Mouse (Mus musculus): ENCODE measurements around the gene Trappc2l. TPM values are rescaled to one million over a fixed set of nuclear protein-coding genes. Genes with fewer than 3 reads are reported as not detected.

Trappc2l gene
- polyA plus RNA-seq, 1 experiment from 2014 or later = 144 TPM

- Histone ChIP-seq H3K4me2 (replicated peaks; ENCODE audit: low read depth) (no peak overlapping the region), H3K4me1 (replicated peaks; ENCODE audit: control insufficient read depth, insufficient read depth, low read length) (peaks cover 12% of the 10 kb centered on the region; the same call in 1 of the 2 replicates), H3K4me3 (ENCODE audit: low read depth, low read length) (no peak overlapping the region), H3K27me3 (replicated peaks; ENCODE audit: control insufficient read depth, insufficient read depth, low read length) (no peaks in the 10 kb centered on the region), H3K9me3 (ENCODE audit: control insufficient read depth) (no peaks in the 10 kb centered on the region), H3K36me3 (ENCODE audit: control insufficient read depth, insufficient read depth) (peaks cover 3% of the 10 kb centered on the region; the same call in 1 of the 2 replicates), H3K27ac (ENCODE audit: low read depth, low read length) (no peak overlapping the region), H3K9ac (ENCODE audit: low read depth, low read length) (no peak overlapping the region)
- no peak for ATAC-seq
- WGBS = 47% methylated on average over 9 of the region's 9 CpGs
- no peak for TF ChIP-seq CTCF (IDR thresholded peaks at IDR 0.05; ENCODE audit: low read depth)
Observed at GRCm38 (mm10) chr8:122642071-122642470, 30.6 kb downstream of the Trappc2l start.

- Histone ChIP-seq H3K9ac (ENCODE audit: low read depth, low read length) (no peak overlapping the region), H3K4me1 (replicated peaks; ENCODE audit: control insufficient read depth, insufficient read depth, low read length) (0 out of 2 replicates have a peak, but pooled peaks cover 6% of the 10 kb centered on the region), H3K4me2 (replicated peaks; ENCODE audit: low read depth) (no peak overlapping the region), H3K4me3 (ENCODE audit: low read depth, low read length) (no peak overlapping the region), H3K27ac (ENCODE audit: low read depth, low read length) (no peak overlapping the region), H3K9me3 (ENCODE audit: control insufficient read depth) (no peaks in the 10 kb centered on the region), H3K27me3 (replicated peaks; ENCODE audit: control insufficient read depth, insufficient read depth, low read length) (no peaks in the 10 kb centered on the region), H3K36me3 (ENCODE audit: control insufficient read depth, insufficient read depth) (peaks cover 10% of the 10 kb centered on the region; the same call in 1 of the 2 replicates)
- ATAC-seq = no peak
- no peak for TF ChIP-seq CTCF (IDR thresholded peaks at IDR 0.05; ENCODE audit: low read depth)
- WGBS = 77% methylated on average over 6 of the region's 6 CpGs
Observed at GRCm38 (mm10) chr8:122644175-122644954, 32.9 kb downstream of the Trappc2l start.

GRCm38 (mm10) chr8:122646337-122646736 is 34.9 kb downstream of the Trappc2l start:
- no peak overlapping the region for H3K9ac ChIP-seq (ENCODE audit: low read depth, low read length)
- H3K27ac ChIP-seq (ENCODE audit: low read depth, low read length) = no peak overlapping the region
- H3K4me3 ChIP-seq (ENCODE audit: low read depth, low read length) = no peak overlapping the region
- WGBS = 92% methylated on average over 16 of the region's 16 CpGs
- H3K4me1 ChIP-seq (replicated peaks; ENCODE audit: control insufficient read depth, insufficient read depth, low read length) = no peaks in the 10 kb centered on the region
- H3K4me2 ChIP-seq (replicated peaks; ENCODE audit: low read depth) = no peak overlapping the region
- H3K27me3 ChIP-seq (replicated peaks; ENCODE audit: control insufficient read depth, insufficient read depth, low read length) = no peaks in the 10 kb centered on the region
- peaks cover 10% of the 10 kb centered on the region; the same call in 1 of the 2 replicates for H3K36me3 ChIP-seq (ENCODE audit: control insufficient read depth, insufficient read depth)
- no peak for ATAC-seq
- H3K9me3 ChIP-seq (ENCODE audit: control insufficient read depth) = no peaks in the 10 kb centered on the region
- no peak for TF ChIP-seq CTCF (IDR thresholded peaks at IDR 0.05; ENCODE audit: low read depth)

DNA sequence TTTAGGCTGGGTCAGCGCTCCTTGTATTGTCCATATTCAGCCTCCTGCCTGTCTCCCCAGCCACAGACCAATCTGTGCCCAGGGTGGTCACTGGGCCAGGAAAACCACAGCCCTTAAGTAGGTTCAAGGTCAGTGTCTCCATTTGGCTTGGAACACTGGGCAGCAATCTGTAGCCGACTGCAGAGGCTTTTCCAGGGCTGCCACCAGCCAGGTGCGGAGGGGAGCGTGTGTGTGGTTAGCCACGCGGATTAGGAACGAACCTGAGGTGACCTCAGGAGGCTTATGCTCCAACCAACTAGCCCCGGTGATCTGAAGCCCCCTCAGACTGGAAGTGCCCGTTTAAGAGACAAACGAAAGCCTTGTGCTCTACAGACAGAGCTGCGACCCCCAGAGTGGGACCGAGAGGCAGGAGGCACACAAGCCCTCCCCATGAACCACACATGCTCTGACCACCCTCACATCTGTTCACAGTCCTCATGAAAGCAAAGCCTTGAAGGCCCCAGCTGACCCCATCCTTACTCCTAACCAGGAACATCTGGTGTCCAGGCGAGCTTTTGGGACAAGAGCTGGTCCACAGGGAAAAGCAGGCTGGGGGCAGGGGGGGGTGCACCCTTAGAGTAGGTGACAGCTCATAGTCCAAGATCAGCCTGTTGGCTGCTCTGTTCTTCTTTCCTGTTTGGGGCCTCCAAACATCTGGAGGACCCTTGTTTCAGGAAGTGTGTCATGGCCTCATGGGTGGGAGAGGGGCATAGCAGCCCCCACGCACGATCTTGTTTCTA is 36.9 kb downstream of the Trappc2l start:
- Histone ChIP-seq H3K4me2 (replicated peaks; ENCODE audit: low read depth) (no peak overlapping the region), H3K9me3 (ENCODE audit: control insufficient read depth) (no peaks in the 10 kb centered on the region), H3K9ac (ENCODE audit: low read depth, low read length) (no peak overlapping the region), H3K27ac (ENCODE audit: low read depth, low read length) (no peak overlapping the region), H3K4me1 (replicated peaks; ENCODE audit: control insufficient read depth, insufficient read depth, low read length) (no peaks in the 10 kb centered on the region), H3K4me3 (ENCODE audit: low read depth, low read length) (no peak overlapping the region), H3K36me3 (ENCODE audit: control insufficient read depth, insufficient read depth) (peaks cover 10% of the 10 kb centered on the region; the same call in 1 of the 2 replicates), H3K27me3 (replicated peaks; ENCODE audit: control insufficient read depth, insufficient read depth, low read length) (no peaks in the 10 kb centered on the region)
- 66% methylated on average over 15 of the region's 15 CpGs for WGBS
- ATAC-seq = no peak
- no peak for TF ChIP-seq CTCF (IDR thresholded peaks at IDR 0.05; ENCODE audit: low read depth)

DNA sequence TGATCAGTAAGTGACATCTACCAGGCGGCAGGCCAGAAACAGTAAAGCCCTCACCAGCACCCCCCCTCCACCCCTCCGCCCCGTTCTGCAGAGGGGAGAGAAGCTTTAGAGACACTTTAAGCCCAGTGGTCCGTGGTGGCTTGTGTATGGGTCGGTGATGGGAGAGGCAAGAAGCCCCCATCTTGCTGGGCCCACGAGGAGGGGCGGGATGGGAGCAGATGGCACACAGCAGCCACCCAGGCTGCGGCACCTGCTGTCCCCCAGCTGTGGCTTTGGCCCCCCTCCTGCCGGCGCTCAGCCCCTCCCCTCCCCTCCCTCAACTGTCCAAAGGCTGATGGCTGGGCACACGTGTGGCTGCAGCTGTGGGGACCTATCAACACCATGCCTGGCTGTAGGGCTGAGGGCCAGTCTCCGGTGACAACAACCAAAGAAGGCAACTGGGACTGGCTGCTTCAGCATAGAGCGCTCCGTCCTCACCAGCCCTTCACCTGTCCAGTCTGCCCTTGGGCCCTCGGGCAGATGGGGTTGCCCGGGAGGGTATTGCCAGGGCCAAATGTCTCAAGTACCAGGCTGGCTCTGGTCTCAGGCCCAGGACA is 40.0 kb downstream of the Trappc2l start:
- Histone ChIP-seq H3K27me3 (replicated peaks; ENCODE audit: control insufficient read depth, insufficient read depth, low read length) (no peaks in the 10 kb centered on the region), H3K4me3 (ENCODE audit: low read depth, low read length) (no peak overlapping the region), H3K9ac (ENCODE audit: low read depth, low read length) (no peak overlapping the region), H3K4me2 (replicated peaks; ENCODE audit: low read depth) (no peak overlapping the region), H3K9me3 (ENCODE audit: control insufficient read depth) (no peaks in the 10 kb centered on the region), H3K4me1 (replicated peaks; ENCODE audit: control insufficient read depth, insufficient read depth, low read length) (no peaks in the 10 kb centered on the region), H3K27ac (ENCODE audit: low read depth, low read length) (no peak overlapping the region), H3K36me3 (ENCODE audit: control insufficient read depth, insufficient read depth) (0 out of 2 replicates have a peak, but pooled peaks cover 10% of the 10 kb centered on the region)
- WGBS = 86% methylated on average over 16 of the region's 16 CpGs
- no peak for TF ChIP-seq CTCF (IDR thresholded peaks at IDR 0.05; ENCODE audit: low read depth)
- no peak for ATAC-seq

DNA sequence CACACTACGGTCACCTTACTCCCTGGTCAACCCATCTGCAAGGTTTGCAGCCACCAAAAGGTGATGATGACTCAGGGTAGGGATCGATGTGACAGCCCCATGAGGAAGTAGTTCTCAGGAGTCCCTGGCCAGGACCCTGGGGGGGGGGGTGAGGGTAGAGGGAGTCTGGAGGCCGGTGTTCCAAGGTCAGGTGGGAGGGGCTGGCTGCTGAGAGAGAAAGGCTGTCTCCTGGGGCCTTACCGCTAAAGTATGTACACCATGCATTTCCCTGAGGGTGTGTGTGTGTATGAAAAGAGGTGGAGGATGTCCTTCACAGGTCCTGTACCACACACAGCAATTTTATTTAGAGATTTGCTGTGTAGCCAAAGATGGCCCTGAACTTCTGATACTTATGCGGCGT is 41.2 kb downstream of the Trappc2l start:
- no peaks in the 10 kb centered on the region for H3K9me3 ChIP-seq (ENCODE audit: control insufficient read depth)
- no peaks in the 10 kb centered on the region for H3K27me3 ChIP-seq (replicated peaks; ENCODE audit: control insufficient read depth, insufficient read depth, low read length)
- H3K36me3 ChIP-seq (ENCODE audit: control insufficient read depth, insufficient read depth) = 0 out of 2 replicates have a peak, but pooled peaks cover 4% of the 10 kb centered on the region
- WGBS = 36% methylated on average over 6 of the region's 6 CpGs
- H3K4me1 ChIP-seq (replicated peaks; ENCODE audit: control insufficient read depth, insufficient read depth, low read length) = no peaks in the 10 kb centered on the region
- no peak overlapping the region for H3K4me3 ChIP-seq (ENCODE audit: low read depth, low read length)
- TF ChIP-seq CTCF (IDR thresholded peaks at IDR 0.05; ENCODE audit: low read depth) = no peak
- H3K27ac ChIP-seq (ENCODE audit: low read depth, low read length) = no peak overlapping the region
- no peak for ATAC-seq
- H3K9ac ChIP-seq (ENCODE audit: low read depth, low read length) = no peak overlapping the region
- no peak overlapping the region for H3K4me2 ChIP-seq (replicated peaks; ENCODE audit: low read depth)

All from intestine, postnatal 0 days (tissue).